Mouse (Mus musculus) heart, adult 2 months (tissue): ENCODE measurements around the gene Cc2d2a.
A peak's percentile ranks its signal among the peaks of the same experiment; 100 is the strongest.

ENCODE experiments used
- CTCF ChIP-seq: fragments of 200-600 bp; IDR thresholded peaks from 2 replicates; pipeline ENCODE4 v1.8.1; 2022; ENCODE audit warnings: antibody characterized with exemption, mild to moderate bottlenecking, moderate library complexity
- POLR2A ChIP-seq: fragments of 200-500 bp; IDR thresholded peaks from 2 replicates; pipeline ENCODE4 v1.6.1; 2011; ENCODE audit warnings: mild to moderate bottlenecking, low read depth, low read length, control low read depth; ENCODE audit not compliant: insufficient read depth

DNA sequence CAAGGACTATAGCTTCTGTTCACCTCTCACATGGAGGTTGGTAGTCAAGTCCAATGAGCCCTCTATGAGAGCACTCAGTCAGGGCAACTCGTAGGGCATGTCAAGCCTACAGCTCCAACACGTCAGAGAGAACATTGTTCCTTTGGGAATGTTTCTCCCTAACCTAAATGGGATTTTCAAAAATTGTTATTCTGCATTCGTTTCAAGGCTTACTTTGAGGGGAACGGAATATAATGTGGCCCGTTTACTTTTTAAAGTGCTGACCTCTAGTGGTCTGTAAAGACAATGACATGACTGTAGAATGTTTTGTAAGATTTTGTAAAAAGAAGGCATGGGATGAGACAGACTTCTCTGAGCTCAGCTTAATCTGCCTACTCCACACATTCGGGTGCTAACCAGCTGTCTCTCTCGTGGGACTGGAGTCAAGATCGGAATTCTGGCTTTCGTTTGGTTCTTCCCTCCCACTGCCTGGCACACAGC, 27.5 kb upstream of the Cc2d2a start:
- TF ChIP-seq POLR2A = no peak
- peak; percentile 84 for TF ChIP-seq CTCF
